ENCODE assay signal across 25 mouse cellular contexts in the genomic region with DNA sequence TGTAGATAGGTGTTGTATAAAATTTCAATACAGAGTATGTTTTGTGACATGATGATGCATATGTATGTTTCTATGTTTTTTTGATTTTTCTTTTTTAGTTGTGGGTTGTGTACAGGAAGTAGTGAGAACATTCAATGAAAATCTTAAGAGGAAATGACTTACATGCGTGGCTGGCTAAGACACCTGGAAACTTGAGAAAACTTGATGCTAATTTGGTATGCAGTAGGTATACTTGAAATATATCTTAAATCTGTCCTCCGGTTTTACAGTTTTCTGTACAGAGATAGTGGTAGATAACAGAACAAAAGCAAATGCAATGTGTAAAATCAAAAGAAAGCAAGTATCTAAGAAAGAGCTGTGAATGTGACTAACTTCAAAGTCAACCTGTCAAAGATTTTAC.
"Had no signal": no experiment of that assay in that cellular context is flagged by ENCODE, and none has a peak within 500 bp of the region (broad histone marks: within the 10 kb centered on the region; RNA-seq: fewer than 3 reads in every experiment).

No protein-coding gene starts in this region.

- ATAC-seq: liver, embryonic 12.5 days; midbrain, embryonic 13.5 days; midbrain, embryonic 16.5 days had no signal

- H3K27me3 ChIP-seq: kidney, embryonic 15.5 days; limb, embryonic 13.5 days; liver, embryonic 12.5 days; liver, embryonic 15.5 days; lung, embryonic 15.5 days; megakaryocyte, embryonic 14.5 days; neural tube, embryonic 15.5 days; stomach, embryonic 15.5 days had no signal

- H3K36me3 ChIP-seq: kidney, embryonic 15.5 days; limb, embryonic 10.5 days; limb, embryonic 13.5 days; liver, embryonic 12.5 days; liver, embryonic 15.5 days; lung, embryonic 15.5 days; midbrain, embryonic 10.5 days; midbrain, embryonic 13.5 days; neural tube, embryonic 12.5 days; neural tube, embryonic 15.5 days; stomach, embryonic 15.5 days had no signal

- DNase-seq: kidney, adult 8-10 months; kidney, postnatal 10 days; kidney, postnatal 36 days; liver; lung, adult 18-20 months; lung, postnatal 10 days; lung, postnatal 36 days; right cerebral cortex, adult 18-20 months; right cerebral cortex, postnatal 14 days; right cerebral cortex, postnatal 4 days; thymus, postnatal 14 days; thymus, postnatal 4 days had no signal
